Mouse (Mus musculus): ENCODE measurements at regions not wholly inside any gene's neighbourhood (a gene's known extent, or its start where the extent isn't known, plus 50 kb on each side); places are given as distances from the start of the nearest gene placed in this dataset.
"Not testable (repeated sequence)": the region's sequence is repeated elsewhere in the genome, so short reads cannot be mapped to it uniquely, and the experiment has no call there.

GRCm38 (mm10) chr14:71635091-71635490 is 856.5 kb downstream of the Gm9195 start:
- no peak for DNase-seq

- no peak for DNase-seq
Observed at GRCm38 (mm10) chr14:71609698-71610301, 881.8 kb downstream of the Gm9195 start.

- no peak for DNase-seq
Observed at GRCm38 (mm10) chr14:71603710-71604109, 887.9 kb downstream of the Gm9195 start.

- DNase-seq, result no peak
Observed at GRCm38 (mm10) chr14:71597859-71598258, 893.8 kb downstream of the Gm9195 start.

- peak; percentile 13 to 33 for DNase-seq
Observed at GRCm38 (mm10) chr14:71588694-71589240, 902.9 kb downstream of the Gm9195 start.

DNA sequence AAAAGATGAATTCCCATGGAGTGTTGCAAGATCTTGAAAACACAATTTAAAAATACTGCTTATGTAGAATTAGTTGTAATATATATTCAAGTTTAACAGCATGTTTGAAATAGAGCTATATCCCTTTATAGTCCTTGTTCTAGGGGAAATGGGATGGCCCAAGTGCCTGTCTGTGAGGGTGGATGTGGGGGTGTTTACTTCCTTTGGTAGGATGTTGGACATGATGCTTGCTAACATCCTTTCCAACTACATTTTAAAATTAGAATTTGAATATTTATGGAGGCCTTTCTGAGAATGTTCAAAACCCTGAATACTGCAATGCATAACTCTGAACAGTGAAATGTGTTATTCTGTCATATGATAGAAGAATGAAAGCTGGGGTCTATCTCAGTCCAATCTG is 903.6 kb downstream of the Gm9195 start:
- DNase-seq, result no peak

- DNase-seq, result no peak
Observed at GRCm38 (mm10) chr14:71564816-71565215, 926.8 kb downstream of the Gm9195 start.

GRCm38 (mm10) chr14:71561906-71562305 is 929.7 kb downstream of the Gm9195 start:
- peak; percentile 9 to 13 for DNase-seq

DNA sequence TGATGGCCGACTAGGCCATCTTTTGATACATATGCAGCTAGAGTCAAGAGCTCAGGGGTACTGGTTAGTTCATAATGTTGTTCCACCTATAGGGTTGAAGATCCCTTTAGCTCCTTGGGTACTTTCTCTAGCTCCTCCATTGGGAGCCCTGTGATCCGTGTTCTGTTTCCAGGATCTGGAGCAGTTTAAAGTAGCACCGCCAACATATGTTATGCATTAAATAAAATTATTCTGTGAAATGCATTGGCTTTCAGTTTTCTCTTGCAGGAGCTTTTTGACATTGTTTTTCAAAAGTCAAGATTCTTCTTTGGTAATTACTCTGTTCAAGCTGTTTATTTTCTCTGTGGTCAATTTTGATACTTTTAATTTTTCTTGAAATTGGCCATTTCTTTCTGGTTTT is 937.3 kb downstream of the Gm9195 start:
- not testable (repeated sequence) for DNase-seq

DNA sequence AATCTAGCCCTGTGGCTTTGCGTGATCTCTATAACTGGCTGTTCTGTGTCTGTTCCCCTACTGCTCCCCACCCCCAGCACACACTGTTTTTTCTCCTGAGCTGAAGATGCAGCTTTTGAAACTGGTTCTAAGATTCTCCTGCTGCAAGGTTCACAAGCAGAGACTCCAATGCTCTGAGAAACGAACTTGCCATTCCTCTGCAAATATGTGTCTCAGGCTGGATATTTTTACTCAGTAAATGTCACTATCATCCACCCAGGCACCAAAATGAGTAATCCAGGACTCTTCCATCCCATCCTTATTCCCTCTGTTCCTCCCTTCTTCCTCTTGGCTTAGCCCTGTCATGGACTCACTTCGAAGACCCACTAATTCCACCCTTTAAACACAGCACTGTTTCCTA is 943.9 kb upstream of the Fam160b2 start:
- no peak for DNase-seq

GRCm38 (mm10) chr14:71532074-71532659 is 932.5 kb upstream of the Fam160b2 start:
- DNase-seq, result no peak

- DNase-seq, result no peak
Observed at GRCm38 (mm10) chr14:71531298-71531697, 931.7 kb upstream of the Fam160b2 start.

DNA sequence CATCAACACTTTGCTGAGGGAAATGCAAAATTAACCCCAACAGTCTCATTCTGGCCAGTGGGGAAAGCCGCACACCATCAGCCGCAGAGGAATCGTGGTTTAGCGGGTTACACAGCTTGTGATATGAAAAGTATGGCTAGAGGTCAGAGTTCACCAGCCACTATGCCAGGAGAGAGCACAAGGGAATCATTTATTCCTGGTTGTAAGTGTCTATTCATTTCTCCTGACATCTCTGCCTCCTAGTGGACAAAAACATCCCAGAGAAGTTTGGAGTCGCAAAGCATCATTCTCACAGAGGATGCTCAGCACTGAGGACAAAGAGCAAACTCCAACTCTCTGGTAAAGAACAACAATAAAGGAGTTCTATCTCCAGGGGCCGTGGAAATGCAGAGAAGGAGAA is 930.8 kb upstream of the Fam160b2 start:
- peak; percentile 38 to 53 for DNase-seq

DNA sequence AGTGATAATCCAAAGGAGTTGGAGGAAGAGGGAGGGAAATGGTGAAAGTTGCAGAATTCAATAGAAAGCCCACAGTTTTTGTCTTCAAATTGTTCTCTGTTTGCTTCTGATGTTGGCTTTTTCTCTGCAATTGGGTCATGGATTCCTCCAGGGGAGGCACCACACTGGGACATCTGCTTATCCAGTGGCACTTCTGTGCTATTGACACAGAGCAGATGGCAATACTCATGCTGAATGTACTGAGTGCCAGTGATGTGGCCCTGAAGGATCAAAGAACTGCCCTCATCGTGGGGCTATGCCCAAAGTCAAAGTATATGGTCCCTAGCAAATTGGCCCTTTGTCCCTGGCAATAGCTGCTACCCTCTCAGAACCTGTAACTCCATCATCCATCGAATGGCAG is 918.9 kb upstream of the Fam160b2 start:
- DNase-seq, result peak; percentile 49 to 54

DNA sequence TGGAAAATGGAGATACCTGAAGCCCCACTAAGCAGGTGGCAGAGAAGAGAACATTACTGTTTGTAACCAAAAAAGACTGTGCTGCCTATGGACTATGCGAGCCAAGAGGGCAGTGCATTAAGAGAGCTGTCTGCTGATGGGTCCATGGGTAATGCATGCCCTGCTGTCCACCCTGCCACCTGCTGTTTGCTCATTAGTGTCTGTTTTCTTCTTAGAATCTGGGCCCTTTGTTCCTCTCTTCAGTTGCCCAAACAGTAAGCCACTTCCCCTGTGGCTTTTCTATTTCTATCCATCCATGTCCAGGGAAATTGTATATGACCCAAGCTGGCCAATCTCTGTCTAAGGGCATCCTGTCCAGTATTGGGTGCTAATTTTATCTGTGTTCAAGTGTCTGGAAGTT is 901.2 kb upstream of the Fam160b2 start:
- DNase-seq, result peak; percentile 36 to 56

DNA sequence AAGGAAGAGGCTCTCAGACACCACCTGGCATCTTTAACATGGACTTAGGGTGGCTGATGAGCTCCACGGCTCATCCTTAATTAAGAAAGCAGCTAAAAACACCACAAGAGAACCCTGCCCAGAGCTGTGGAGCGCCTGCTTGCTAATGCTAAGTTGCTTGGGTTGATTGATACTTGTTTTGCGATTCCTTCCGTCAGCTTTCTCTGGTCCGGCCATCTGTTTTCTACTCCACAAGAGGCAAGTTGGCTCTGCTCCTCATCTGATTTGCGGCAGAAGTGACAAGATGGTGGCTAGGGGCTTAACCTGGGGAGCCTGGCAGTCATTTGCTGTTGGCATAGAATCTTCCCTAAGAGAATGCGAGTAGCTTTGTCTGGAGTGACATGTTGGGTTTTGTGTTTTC is 891.6 kb upstream of the Fam160b2 start:
- DNase-seq, result peak; percentile 89 to 92

- no peak for DNase-seq
Observed at GRCm38 (mm10) chr14:71486176-71486970, 886.7 kb upstream of the Fam160b2 start.

GRCm38 (mm10) chr14:71475656-71476055 is 876.0 kb upstream of the Fam160b2 start:
- DNase-seq, result peak; percentile 57 to 63

GRCm38 (mm10) chr14:71473907-71474306 is 874.3 kb upstream of the Fam160b2 start:
- DNase-seq, result peak; percentile 51 to 52

DNA sequence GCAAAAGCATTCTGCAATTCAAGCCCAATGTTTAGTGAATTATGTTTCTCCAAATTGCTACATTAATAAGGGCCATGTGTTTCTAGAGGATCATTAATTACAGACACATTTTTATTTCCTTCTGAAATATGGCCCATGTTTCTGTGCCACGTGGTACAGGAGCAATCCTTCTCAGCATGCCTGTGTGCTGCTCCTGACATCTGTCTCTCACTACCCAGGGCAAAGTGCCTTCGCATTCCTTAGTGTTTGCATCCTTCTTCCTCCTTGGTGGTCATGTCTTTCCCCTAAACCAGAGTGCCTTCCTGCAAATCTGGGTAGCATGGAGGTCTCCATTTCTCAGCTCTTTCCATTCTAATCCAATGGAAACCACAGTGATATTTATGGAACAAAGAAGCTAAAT is 832.7 kb upstream of the Fam160b2 start:
- no peak for DNase-seq
